Comparison of ENCODE assay signal across 18 mouse cellular contexts in the genomic region with DNA sequence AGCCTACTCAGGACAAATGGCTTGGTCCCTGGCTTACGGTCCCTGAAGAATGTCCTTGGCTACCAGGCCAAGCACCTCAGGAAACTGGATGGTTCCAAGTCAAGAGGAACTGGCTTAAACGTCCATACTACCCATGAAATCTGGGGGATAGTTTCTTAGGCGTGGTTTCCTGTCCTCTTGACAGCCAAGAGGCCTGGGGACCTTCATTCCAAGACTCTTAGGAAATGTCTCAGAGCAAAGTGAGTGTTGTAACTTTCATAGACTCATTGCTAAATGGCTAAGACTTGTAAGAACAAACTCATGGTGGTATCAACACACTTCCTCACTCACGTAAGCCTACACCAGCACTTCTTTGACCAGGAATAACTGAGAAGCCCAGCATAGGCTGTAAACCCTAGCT. TPM values are rescaled to one million over a fixed set of nuclear protein-coding genes. Genes with fewer than 3 reads are reported as not detected.
A peak's percentile ranks its signal among the peaks of the same experiment; 100 is the strongest.
DNase-seq lines count a peak whose midpoint lies in the region; ATAC-seq and TF ChIP-seq lines count a peak whose summit lies in the region.
"Had no signal": no experiment of that assay in that cellular context is flagged by ENCODE, and none has a peak within 500 bp of the region (broad histone marks: within the 10 kb centered on the region; RNA-seq: fewer than 3 reads in every experiment).

No protein-coding gene starts in this region.

- intact Hi-C loops in heart, postnatal 10 days (cut with DNase I): no loop called here

- H3K36me3 ChIP-seq in thymus, adult 2 months (ENCODE audit: control insufficient read depth, insufficient read depth, low read length): no peaks in the 10 kb centered on the region
- H3K36me3 ChIP-seq: embryonic facial prominence, embryonic 15.5 days; G1E; neural tube, embryonic 13.5 days had no signal

- no peak for TF ChIP-seq POLR2A in thymus, adult 2 months (IDR thresholded peaks at IDR 0.05; ENCODE audit: control insufficient read depth, extremely low read depth, insufficient read depth, low read length, poor library complexity)

- TF ChIP-seq CTCF in thymus, adult 2 months (IDR thresholded peaks at IDR 0.05; ENCODE audit: borderline replicate concordance, control insufficient read depth, extremely low read depth, insufficient read depth, low read length, poor library complexity): no peak

- H3K27ac ChIP-seq in brown adipose tissue, adult 24 weeks (replicated peaks; ENCODE audit: low read depth, low read length): peak overlapping the region; percentile 88
- no peak overlapping the region for H3K27ac ChIP-seq in thymus, adult 2 months (ENCODE audit: control insufficient read depth, insufficient read depth, low read length)
- H3K27ac ChIP-seq: embryonic facial prominence, embryonic 15.5 days; neural tube, embryonic 13.5 days had no signal

- H3K4me3 ChIP-seq in brown adipose tissue, adult 24 weeks (ENCODE audit: insufficient read depth, low read depth, low read length): no peak overlapping the region
- H3K4me3 ChIP-seq in thymus, adult 2 months (ENCODE audit: control insufficient read depth, insufficient read depth, low read length): no peak overlapping the region
- H3K4me3 ChIP-seq: embryonic facial prominence, embryonic 15.5 days; neural tube, embryonic 13.5 days had no signal

- no peaks in the 10 kb centered on the region for H3K27me3 ChIP-seq in thymus, adult 2 months (ENCODE audit: control insufficient read depth, insufficient read depth, low read length)
- H3K27me3 ChIP-seq: embryonic facial prominence, embryonic 15.5 days; neural tube, embryonic 13.5 days had no signal

- 71% methylated on average over 4 of the region's 4 CpGs for WGBS in thymus, adult 2 months

- peak; percentile 63 to 64 for DNase-seq in heart, adult 9 months (ENCODE audit: low spot score in 2 of 2)
- no peak for DNase-seq in heart, postnatal 10 days
- DNase-seq in adipocyte (ENCODE audit: low spot score): peak; percentile 81
- DNase-seq in cerebellum, adult 8-10 months: no peak
- DNase-seq in thymus, adult 2 months: no peak
- DNase-seq: cerebellum, adult 9-11 months; embryo, embryonic 11 days; gastrocnemius, postnatal 25 days; kidney, adult 18-20 months; lung, embryonic 14.5 days; right cerebral cortex, postnatal 14 days; thymus, postnatal 14 days had no signal

- peak; percentile 90 for ATAC-seq in megakaryocyte, adult 5-6 weeks (ENCODE audit: poor library complexity, severe bottlenecking)
- ATAC-seq: CD4-positive, CD25-positive, alpha-beta regulatory T cell, adult 4 months had no signal

- peaks cover 8% of the 10 kb centered on the region for H3K4me1 ChIP-seq in brown adipose tissue, adult 24 weeks (ENCODE audit: control insufficient read depth, insufficient read depth, insufficient read length, low read length)
- no peaks in the 10 kb centered on the region for H3K4me1 ChIP-seq in thymus, adult 2 months (replicated peaks; ENCODE audit: control insufficient read depth, insufficient read depth, low read length)
- H3K4me1 ChIP-seq: embryonic facial prominence, embryonic 15.5 days; neural tube, embryonic 13.5 days had no signal

RNA-seq across cellular contexts. Expression of gene Fbxo22, which starts 46.9 kb away (rescaled TPM):
- total RNA-seq in heart, postnatal 10 days (2021): 10 to 100 TPM; 29.4 to 35.3 TPM
- polyA plus RNA-seq in brown adipose tissue, adult 24 weeks (2012; ENCODE audit: insufficient read depth, insufficient read length, missing spikeins): 19.0 and 21.6 TPM in 2 replicates
- 42.4 and 44.7 TPM in 2 replicates for total RNA-seq in megakaryocyte, adult 5-6 weeks (2015)
- 41.0 and 49.4 TPM in 2 replicates for total RNA-seq in megakaryocyte, adult 5-6 weeks (2017)
- 10.8 and 12.2 TPM in 2 replicates for polyA plus RNA-seq in thymus, adult 2 months (2012; rRNA removed)

Comparison
In these comparisons a context has a peak if more than half of its experiments do, and no peak if none do; other contexts are left out.
1. DNase-seq: peak in heart, adult 9 months (2 of 2) and adipocyte (single experiment); none in heart, postnatal 10 days (0 of 2), cerebellum, adult 8-10 months (single experiment) and thymus, adult 2 months (single experiment).